Mouse (Mus musculus) olfactory bulb, adult 2 months (tissue): ENCODE data around the gene Hsfy2. TPM values are rescaled to one million over a fixed set of nuclear protein-coding genes. Genes with fewer than 3 reads are reported as not detected.

Source experiments
- H3K27ac ChIP-seq: fragments of 200-500 bp; 2 replicates; pipeline ENCODE4 v1.5.1; 2012; ENCODE audit warnings: low read depth, low read length; ENCODE audit not compliant: insufficient read depth
- H3K4me1 ChIP-seq: fragments of 200-500 bp; 2 replicates; pipeline ENCODE4 v1.6.1; 2012; ENCODE audit warnings: low read length; ENCODE audit not compliant: control insufficient read depth, insufficient read depth
- H3K4me3 ChIP-seq: fragments of 200-500 bp; 2 replicates; pipeline ENCODE4 v1.5.1; 2012; ENCODE audit warnings: mild to moderate bottlenecking, low read depth, low read length, moderate library complexity; ENCODE audit not compliant: insufficient read depth
- CTCF ChIP-seq: fragments of 200-500 bp; IDR thresholded peaks from 2 replicates; pipeline ENCODE4 v1.5.1; 2012; ENCODE audit warnings: low read depth, mild to moderate bottlenecking, low read length, moderate library complexity; ENCODE audit not compliant: insufficient read depth
- POLR2A ChIP-seq: fragments of 200-500 bp; IDR thresholded peaks from 2 replicates; pipeline ENCODE4 v1.6.1; 2012; ENCODE audit warnings: mild to moderate bottlenecking, low read depth, low read length, moderate library complexity; ENCODE audit not compliant: insufficient read depth
- WGBS: fragments of 180-500 bp; shearing (Covaris S2); methylation state at CpG from one replicate; pipeline ENCODE4 v1.1.7; 2018; 5-methylcytosine and 5-hydroxymethylcytosine counted together
- polyA plus RNA-seq: library from polyadenylated mRNA; stranded (reverse); fragments of >200 nt; gene quantifications from 2 replicates; pipeline ENCODE4 v1.2.4, GENCODE M21; 2012; ENCODE audit warnings: low replicate concordance; ENCODE audit not compliant: missing spikeins, insufficient read depth, insufficient read length

Hsfy2 gene
- polyA plus RNA-seq, 1 experiment = not detected

GRCm38 (mm10) chr1:56626824-56627223 lies 10.4 kb downstream of the Hsfy2 start:
- Histone ChIP-seq H3K4me1 (no peaks in the 10 kb centered on the region), H3K27ac (no peak overlapping the region), H3K4me3 (no peak overlapping the region)
- WGBS = 78% methylated on average over 7 of the region's 7 CpGs
- TF ChIP-seq POLR2A (no peak), CTCF (no peak)

- Histone ChIP-seq H3K4me1 (no peaks in the 10 kb centered on the region), H3K4me3 (no peak overlapping the region), H3K27ac (no peak overlapping the region)
- TF ChIP-seq CTCF = no peak
- TF ChIP-seq POLR2A = no peak
- 93% methylated on average over 3 of the region's 3 CpGs for WGBS
These were observed 12.9 kb downstream of the Hsfy2 start for GRCm38 (mm10) chr1:56624304-56624703.

DNA sequence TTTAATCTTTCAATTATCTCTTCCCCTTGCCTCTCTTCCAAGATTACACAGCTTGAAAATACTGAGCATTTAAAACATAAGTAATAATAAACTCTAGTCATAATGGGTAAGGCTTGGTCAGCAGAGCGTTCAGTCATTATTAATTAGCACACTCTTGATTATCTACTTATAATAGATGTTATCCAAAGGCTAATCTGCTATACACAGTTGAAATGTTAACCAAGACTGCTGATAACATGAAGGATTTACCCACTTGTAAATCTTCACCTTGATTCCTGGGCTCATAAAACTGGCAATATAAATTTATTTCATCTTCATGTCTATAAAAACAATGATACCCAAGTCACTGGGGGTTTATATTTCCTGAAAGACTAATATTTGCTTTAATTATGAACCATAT lies 24.9 kb downstream of the Hsfy2 start:
- Histone ChIP-seq H3K27ac (no peak overlapping the region), H3K4me3 (no peak overlapping the region), H3K4me1 (no peaks in the 10 kb centered on the region)
- 81% methylated on average over 1 of the region's 1 CpGs for WGBS
- no peak for TF ChIP-seq POLR2A
